Mouse (Mus musculus): ENCODE data around the gene Gstz1.
"Not testable (repeated sequence)": the region's sequence is repeated elsewhere in the genome, so short reads cannot be mapped to it uniquely, and the experiment has no call there.

Gene Gstz1

GRCm38 (mm10) chr12:87146966-87147365, at the start of gene Gstz1:
TSS of gene Gstz1 (plus strand) at chr12:87147165.
- peak; percentile 90 for DNase-seq (ENCODE audit: low spot score)

- no peak for DNase-seq (ENCODE audit: low spot score)
Observed at GRCm38 (mm10) chr12:87100331-87100730, 46.6 kb upstream of the Gstz1 start.

GRCm38 (mm10) chr12:87102165-87102631, 44.8 kb upstream of the Gstz1 start, which contains the start of gene Ngb:
TSS of gene Ngb (minus strand) at chr12:87102539.
- no peak for DNase-seq (ENCODE audit: low spot score)

GRCm38 (mm10) chr12:87103471-87103870, 43.5 kb upstream of the Gstz1 start:
- DNase-seq (ENCODE audit: low spot score) = no peak

- no peak for DNase-seq (ENCODE audit: low spot score)
Observed at GRCm38 (mm10) chr12:87104796-87105195, 42.2 kb upstream of the Gstz1 start.

GRCm38 (mm10) chr12:87107357-87107977, 39.5 kb upstream of the Gstz1 start:
- DNase-seq (ENCODE audit: low spot score) = no peak

- DNase-seq (ENCODE audit: low spot score) = no peak
Observed at GRCm38 (mm10) chr12:87121918-87122589, 24.9 kb upstream of the Gstz1 start.

- DNase-seq (ENCODE audit: low spot score) = no peak
Observed at GRCm38 (mm10) chr12:87127256-87127655, 19.7 kb upstream of the Gstz1 start.

- no peak for DNase-seq (ENCODE audit: low spot score)
Observed at GRCm38 (mm10) chr12:87130224-87130623, 16.7 kb upstream of the Gstz1 start.

- DNase-seq (ENCODE audit: low spot score) = no peak
Observed at GRCm38 (mm10) chr12:87131181-87131580, 15.8 kb upstream of the Gstz1 start.

GRCm38 (mm10) chr12:87131619-87132018, 15.3 kb upstream of the Gstz1 start:
- DNase-seq (ENCODE audit: low spot score) = no peak

GRCm38 (mm10) chr12:87132210-87132609, 14.8 kb upstream of the Gstz1 start:
- no peak for DNase-seq (ENCODE audit: low spot score)

GRCm38 (mm10) chr12:87132784-87133183, 14.2 kb upstream of the Gstz1 start:
- no peak for DNase-seq (ENCODE audit: low spot score)

- DNase-seq (ENCODE audit: low spot score) = no peak
Observed at GRCm38 (mm10) chr12:87137439-87138341, 9.3 kb upstream of the Gstz1 start.

GRCm38 (mm10) chr12:87138342-87138701, 8.6 kb upstream of the Gstz1 start:
- DNase-seq (ENCODE audit: low spot score) = no peak

GRCm38 (mm10) chr12:87138768-87139167, 8.2 kb upstream of the Gstz1 start:
- DNase-seq (ENCODE audit: low spot score) = no peak

GRCm38 (mm10) chr12:87142156-87142555, 4.8 kb upstream of the Gstz1 start:
- DNase-seq (ENCODE audit: low spot score) = no peak

- peak; percentile 98 for DNase-seq (ENCODE audit: low spot score)
Observed at GRCm38 (mm10) chr12:87147395-87148089, 577 bp downstream of the Gstz1 start, which contains the start of gene Pomt2. TSS of gene Pomt2 (minus strand) at chr12:87147968.

GRCm38 (mm10) chr12:87148136-87148535, 1.2 kb downstream of the Gstz1 start:
- no peak for DNase-seq (ENCODE audit: low spot score)

GRCm38 (mm10) chr12:87149471-87149870, 2.5 kb downstream of the Gstz1 start:
- no peak for DNase-seq (ENCODE audit: low spot score)

- not testable (repeated sequence) for DNase-seq (ENCODE audit: low spot score)
Observed at GRCm38 (mm10) chr12:87154448-87154847, 7.5 kb downstream of the Gstz1 start.

GRCm38 (mm10) chr12:87157361-87157760, 10.4 kb downstream of the Gstz1 start:
- peak; percentile 84 for DNase-seq (ENCODE audit: low spot score)

Data from yolk sac, embryonic 10.5 days (tissue).